Mouse (Mus musculus): ENCODE data around the gene Top1. TPM values are rescaled to one million over a fixed set of nuclear protein-coding genes. Genes with fewer than 3 reads are reported as not detected.
A peak's percentile ranks its signal among the peaks of the same experiment; 100 is the strongest.

The Top1 gene
- total and polyA plus RNA-seq, 3 experiments, result 89.8 to 312 (median 91.3) TPM

DNA sequence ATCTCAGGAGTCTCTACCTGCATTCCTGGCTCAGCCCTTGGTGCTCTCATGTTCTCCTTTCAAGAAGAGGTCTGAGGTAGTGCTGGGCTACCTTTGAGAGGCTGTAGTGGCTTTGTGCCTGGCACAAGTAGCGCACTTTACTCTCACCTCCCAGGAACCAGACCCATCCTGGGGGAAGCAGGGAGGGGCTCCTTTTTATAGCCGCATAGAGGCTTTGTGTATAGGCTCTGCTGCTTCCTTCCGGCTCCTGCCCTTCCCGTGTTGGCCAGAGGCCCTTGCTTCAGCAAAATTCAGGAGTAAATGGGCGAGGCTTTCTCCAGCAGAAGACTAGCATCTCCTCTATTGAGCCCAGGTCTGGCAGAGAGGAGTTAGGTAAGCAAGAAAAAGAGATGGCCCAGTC is 92.7 kb downstream of the Top1 start:
- in situ Hi-C loops (cut with MboI; ENCODE audit: low pct_ligation_motif_present, low pct_unique_long_range_greater_than_20kb, low sequenced_read_pairs), result no loop called here
- DNase-seq (ENCODE audit: extremely low read depth), result no peak

DNA sequence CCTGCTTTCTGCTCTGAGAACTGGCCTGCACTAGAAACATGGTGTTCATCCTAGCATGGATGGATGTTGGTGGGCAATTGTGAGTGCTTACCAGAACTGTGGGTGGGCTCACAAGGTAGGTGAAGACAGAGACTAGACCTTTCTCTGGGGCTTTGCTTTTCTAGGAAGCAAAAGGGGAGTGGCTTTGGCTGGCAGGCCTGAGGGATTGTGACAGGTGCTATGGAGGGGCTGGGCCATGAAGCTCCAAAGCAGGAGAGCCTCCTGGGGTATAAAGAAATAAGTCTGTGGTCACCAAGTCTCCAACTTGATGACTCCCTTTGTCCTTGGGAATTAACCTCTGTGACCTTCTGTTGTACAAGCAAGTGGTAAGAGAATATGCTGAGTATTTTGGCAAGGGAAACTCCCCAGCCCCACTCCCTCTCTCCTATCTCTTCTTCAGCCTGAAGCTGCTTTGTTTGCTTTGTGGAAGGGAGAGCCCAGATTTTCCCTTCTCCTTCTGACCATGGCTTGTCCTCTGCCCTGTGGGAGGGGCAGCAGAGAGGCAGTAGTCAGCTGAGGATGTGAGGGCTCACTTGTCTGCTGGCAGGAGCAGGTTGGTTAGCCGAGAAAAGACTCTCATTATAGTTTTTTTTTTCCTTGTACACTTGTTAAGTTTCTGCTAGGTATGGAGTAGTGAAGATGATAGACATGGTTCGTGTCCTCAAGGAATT is 94.1 kb downstream of the Top1 start:
- H3K36me3 ChIP-seq (replicated peaks in 1 of 2; ENCODE audit: control insufficient read depth in 1 of 2, insufficient read depth in 1 of 2, low read length in 1 of 2), result peaks cover 0 to 27% of the 10 kb centered on the region in 2 experiments
- H3K27me3 ChIP-seq (replicated peaks), result no peaks in the 10 kb centered on the region
- no peak overlapping the region; the same call in 1 of the 2 replicates for H3K4me2 ChIP-seq (ENCODE audit: insufficient read depth, low read depth, poor library complexity, severe bottlenecking)
- peak; percentile 27 for DNase-seq (ENCODE audit: extremely low read depth)
- H3K4me1 ChIP-seq (ENCODE audit: control insufficient read depth in 1 of 2, insufficient read depth in 2 of 2), result peaks cover 12 to 78% of the 10 kb centered on the region in 2 experiments
- H3K79me2 ChIP-seq (replicated peaks; ENCODE audit: control insufficient read depth, extremely low read depth, insufficient read depth, poor library complexity, severe bottlenecking), result no peaks in the 10 kb centered on the region
- H3K9ac ChIP-seq (ENCODE audit: insufficient read depth, low read depth), result no peak overlapping the region
- H3K4me3 ChIP-seq (replicated peaks in 1 of 3; ENCODE audit: low read depth in 2 of 3, low read length in 2 of 3, poor library complexity in 1 of 3), result no peak overlapping the region
- no peak overlapping the region for H3K27ac ChIP-seq (ENCODE audit: insufficient read depth, low read depth)
- H3K9me3 ChIP-seq (replicated peaks; ENCODE audit: low read length), result peaks cover 2% of the 10 kb centered on the region
- dilution Hi-C loops (cut with MboI; ENCODE audit: extremely low pct_ligation_motif_present, extremely low pct_unique_long_range_greater_than_20kb, low sequenced_read_pairs), result no loop called here
- in situ Hi-C loops (cut with MboI; ENCODE audit: low pct_ligation_motif_present, low pct_unique_long_range_greater_than_20kb, low sequenced_read_pairs), result no loop called here
- TF ChIP-seq SMC3 (IDR thresholded peaks at IDR 0.05; ENCODE audit: low read depth, low read length), result no peak
- TF ChIP-seq UBTF (IDR thresholded peaks at IDR 0.05; ENCODE audit: low read depth, low read length), result no peak
- no peak for TF ChIP-seq MAFK (IDR thresholded peaks at IDR 0.05; ENCODE audit: insufficient replicate concordance, low read length)
- no peak for TF ChIP-seq MEF2A (IDR thresholded peaks at IDR 0.05; ENCODE audit: borderline replicate concordance, low read depth, low read length)
- no peak for TF ChIP-seq KAT2A (IDR thresholded peaks at IDR 0.05; ENCODE audit: insufficient replicate concordance, low read length)
- TF ChIP-seq NRF1 (IDR thresholded peaks at IDR 0.05; ENCODE audit: low read depth, low read length), result no peak
- no peak for TF ChIP-seq CTCF (conservative IDR thresholded peaks at IDR 0.05 in 1 of 2, IDR thresholded peaks at IDR 0.05 in 1 of 2; ENCODE audit: low read depth in 2 of 2, low read length in 2 of 2)
- no peak for TF ChIP-seq MAX (IDR thresholded peaks at IDR 0.05; ENCODE audit: low read length)
- no peak for TF ChIP-seq ZMIZ1 (IDR thresholded peaks at IDR 0.05; ENCODE audit: low read depth, low read length)
- TF ChIP-seq EP300 (IDR thresholded peaks at IDR 0.05; ENCODE audit: low read length), result no peak
- no peak for TF ChIP-seq USF1 (IDR thresholded peaks at IDR 0.05; ENCODE audit: low read depth, low read length)
- no peak for TF ChIP-seq POLR2AphosphoS2 (IDR thresholded peaks at IDR 0.05; ENCODE audit: low read depth, low read length)
- TF ChIP-seq CHD2 (IDR thresholded peaks at IDR 0.05; ENCODE audit: low read length), result no peak
- TF ChIP-seq BHLHE40 (IDR thresholded peaks at IDR 0.05; ENCODE audit: low read depth, low read length), result no peak
- TF ChIP-seq ZC3H11A (IDR thresholded peaks at IDR 0.05; ENCODE audit: low read depth, low read length), result no peak
- TF ChIP-seq NELFE (IDR thresholded peaks at IDR 0.05; ENCODE audit: low read depth, low read length), result no peak
- TF ChIP-seq HCFC1 (IDR thresholded peaks at IDR 0.05; ENCODE audit: low read depth, low read length), result no peak
- no peak for TF ChIP-seq TCF12 (IDR thresholded peaks at IDR 0.05; ENCODE audit: low read depth, low read length)
- TF ChIP-seq RCOR1 (conservative IDR thresholded peaks at IDR 0.05; ENCODE audit: low read depth, low read length), result no peak

More for the DNA sequence above, 92.7 kb downstream of the Top1 start:
- dilution Hi-C loops (cut with MboI; ENCODE audit: extremely low pct_ligation_motif_present, extremely low pct_unique_long_range_greater_than_20kb, low sequenced_read_pairs), result no loop called here
- Histone ChIP-seq H3K4me1 (ENCODE audit: control insufficient read depth in 1 of 2, insufficient read depth in 2 of 2) (peaks cover 12 to 78% of the 10 kb centered on the region in 2 experiments), H3K9me3 (replicated peaks; ENCODE audit: low read length) (peaks cover 2% of the 10 kb centered on the region), H3K9ac (ENCODE audit: insufficient read depth, low read depth) (no peak overlapping the region), H3K27me3 (replicated peaks) (no peaks in the 10 kb centered on the region), H3K79me2 (replicated peaks; ENCODE audit: control insufficient read depth, extremely low read depth, insufficient read depth, poor library complexity, severe bottlenecking) (no peaks in the 10 kb centered on the region), H3K4me2 (ENCODE audit: insufficient read depth, low read depth, poor library complexity, severe bottlenecking) (no peak overlapping the region), H3K27ac (ENCODE audit: insufficient read depth, low read depth) (no peak overlapping the region), H3K4me3 (replicated peaks in 1 of 3; ENCODE audit: low read depth in 2 of 3, low read length in 2 of 3, poor library complexity in 1 of 3) (no peak overlapping the region), H3K36me3 (replicated peaks in 1 of 2; ENCODE audit: control insufficient read depth in 1 of 2, insufficient read depth in 1 of 2, low read length in 1 of 2) (peaks cover 0 to 33% of the 10 kb centered on the region in 2 experiments)
- no peak for TF ChIP-seq MAFK (IDR thresholded peaks at IDR 0.05; ENCODE audit: insufficient replicate concordance, low read length)
- no peak for TF ChIP-seq ZKSCAN1 (IDR thresholded peaks at IDR 0.05; ENCODE audit: borderline replicate concordance, low read depth, low read length)
- TF ChIP-seq E2F4 (IDR thresholded peaks at IDR 0.05; ENCODE audit: insufficient replicate concordance, low read depth, low read length), result no peak
- no peak for TF ChIP-seq CHD1 (IDR thresholded peaks at IDR 0.05; ENCODE audit: low read depth, low read length)
- no peak for TF ChIP-seq SIN3A (IDR thresholded peaks at IDR 0.05; ENCODE audit: low read length)
- no peak for TF ChIP-seq USF2 (conservative IDR thresholded peaks at IDR 0.05; ENCODE audit: low read depth, low read length)
- no peak for TF ChIP-seq JUND (conservative IDR thresholded peaks at IDR 0.05; ENCODE audit: low read depth, low read length)
- TF ChIP-seq KAT2A (IDR thresholded peaks at IDR 0.05; ENCODE audit: insufficient replicate concordance, low read length), result no peak
- no peak for TF ChIP-seq TBP (conservative IDR thresholded peaks at IDR 0.05; ENCODE audit: low read depth, low read length)
- no peak for TF ChIP-seq ELF1 (IDR thresholded peaks at IDR 0.05; ENCODE audit: low read depth, low read length)

All from CH12.LX (cell line).